Mouse (Mus musculus) left cerebral cortex, postnatal 14 days (tissue): ENCODE measurements around the gene Astn2. TPM values are rescaled to one million over a fixed set of nuclear protein-coding genes. Genes with fewer than 3 reads are reported as not detected.

Experiments used
- DNase-seq, 2 experiments: peaks; one replicate each; pipeline ENCODE4 v3.0.0; 2021 to 2022; ENCODE audit warnings: low spot score in 2 of 2, mixed read lengths in 1 of 2
- intact Hi-C: fragments of 180-260 bp; cut with DNase I; formaldehyde crosslinking; loops from one replicate; pipeline ENCODE4 v1.15.1; 2025
- total RNA-seq, 2 experiments: library from RNA; stranded (reverse); gene quantifications; 2 replicates each; pipeline ENCODE4 v1.2.3; 2021

The Astn2 gene
- total RNA-seq, 2 experiments from 2014 or later, result 40.4 to 43.4 TPM

GRCm38 (mm10) chr4:65402286-65402685, 1002.1 kb downstream of the Astn2 start:
- no peak for DNase-seq
- intact Hi-C loops, result no loop called here

- intact Hi-C loops, result no loop called here
- DNase-seq, result no peak
These were observed 1005.0 kb downstream of the Astn2 start for GRCm38 (mm10) chr4:65399457-65399856.

- peak in 1 of 2 experiments; percentile 5 for DNase-seq
These were observed 1007.6 kb downstream of the Astn2 start for GRCm38 (mm10) chr4:65396806-65397205.

GRCm38 (mm10) chr4:65391001-65391400, 1013.4 kb downstream of the Astn2 start:
- intact Hi-C loops, result no loop called here
- no peak for DNase-seq

More at GRCm38 (mm10) chr4:65396806-65397205, 1007.6 kb downstream of the Astn2 start:
- intact Hi-C loops, result no loop called here

- intact Hi-C loops, result no loop called here
- DNase-seq, result no peak
These were observed 1021.3 kb downstream of the Astn2 start for GRCm38 (mm10) chr4:65383070-65383469.

- no peak for DNase-seq
These were observed 1025.0 kb downstream of the Astn2 start for GRCm38 (mm10) chr4:65379461-65379860.

GRCm38 (mm10) chr4:65376571-65376970, 1027.8 kb downstream of the Astn2 start:
- intact Hi-C loops, result no loop called here
- DNase-seq, result no peak

More at GRCm38 (mm10) chr4:65379461-65379860, 1025.0 kb downstream of the Astn2 start:
- intact Hi-C loops, result no loop called here

- intact Hi-C loops, result no loop called here
- DNase-seq, result no peak
These were observed 1030.6 kb downstream of the Astn2 start for GRCm38 (mm10) chr4:65373841-65374240.

- intact Hi-C loops, result no loop called here
These were observed 1031.7 kb downstream of the Astn2 start for GRCm38 (mm10) chr4:65372731-65373130.

GRCm38 (mm10) chr4:65367135-65367534, 1037.3 kb downstream of the Astn2 start:
- DNase-seq, result no peak
- intact Hi-C loops, result no loop called here

More at GRCm38 (mm10) chr4:65372731-65373130, 1031.7 kb downstream of the Astn2 start:
- DNase-seq, result peak in 1 of 2 experiments; percentile 7

- no peak for DNase-seq
- intact Hi-C loops, result no loop called here
These were observed 1049.8 kb downstream of the Astn2 start for GRCm38 (mm10) chr4:65354580-65354979.

GRCm38 (mm10) chr4:65350521-65350920, 1053.9 kb downstream of the Astn2 start:
- intact Hi-C loops, result no loop called here
- no peak for DNase-seq

- no peak for DNase-seq
- intact Hi-C loops, result no loop called here
These were observed 1062.6 kb downstream of the Astn2 start for GRCm38 (mm10) chr4:65341766-65342165.

GRCm38 (mm10) chr4:65333718-65334117, 1070.7 kb downstream of the Astn2 start:
- no peak for DNase-seq
- intact Hi-C loops, result no loop called here
